In the genomic region with DNA sequence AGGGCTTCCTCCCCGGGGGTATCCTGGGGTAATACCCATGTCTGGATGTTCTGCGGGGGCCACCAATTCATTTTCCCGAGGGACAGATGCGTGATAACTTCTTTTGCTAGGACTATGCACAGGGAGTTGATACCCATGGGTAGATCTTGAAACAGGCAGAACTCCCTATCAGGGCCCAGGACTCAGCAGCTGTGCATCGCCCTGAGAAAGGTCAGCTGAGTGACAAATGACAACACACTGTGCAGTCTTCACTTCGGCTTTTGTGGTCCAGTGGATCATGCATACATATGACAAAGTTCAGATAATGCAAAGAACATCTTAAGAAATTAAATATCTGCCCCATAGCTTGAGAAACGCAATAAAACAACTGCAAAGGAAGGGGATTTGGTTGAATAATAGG, we compare ENCODE assay signal across 15 mouse cellular contexts.
"Had no signal": no experiment of that assay in that cellular context is flagged by ENCODE, and none has a peak within 500 bp of the region (broad histone marks: within the 10 kb centered on the region; RNA-seq: fewer than 3 reads in every experiment).

No protein-coding gene starts in this region.

- H3K4me3 ChIP-seq: midbrain, embryonic 10.5 days; midbrain, embryonic 12.5 days; neural tube, embryonic 13.5 days; neural tube, embryonic 15.5 days had no signal

- H3K9ac ChIP-seq: lung, embryonic 14.5 days; midbrain, embryonic 12.5 days; neural tube, embryonic 13.5 days; neural tube, embryonic 15.5 days had no signal

- H3K36me3 ChIP-seq: midbrain, embryonic 10.5 days; midbrain, embryonic 12.5 days; neural tube, embryonic 13.5 days; neural tube, embryonic 15.5 days had no signal

- DNase-seq: lung, adult 18-20 months; lung, embryonic 14.5 days; lung, postnatal 10 days; midbrain, embryonic 14.5 days; right cerebral cortex, adult 18-20 months; right cerebral cortex, postnatal 25 days; right cerebral cortex, postnatal 4 days; spleen, adult 18-20 months; thymus, adult 18-20 months; thymus, postnatal 14 days; thymus, postnatal 4 days had no signal

- H3K27ac ChIP-seq: midbrain, embryonic 12.5 days; neural tube, embryonic 13.5 days; neural tube, embryonic 15.5 days had no signal

- H3K27me3 ChIP-seq: neural tube, embryonic 13.5 days; neural tube, embryonic 15.5 days had no signal

- H3K4me2 ChIP-seq: lung, embryonic 14.5 days; midbrain, embryonic 12.5 days; neural tube, embryonic 13.5 days; neural tube, embryonic 15.5 days had no signal

- H3K9me3 ChIP-seq: midbrain, embryonic 10.5 days; midbrain, embryonic 12.5 days; neural tube, embryonic 13.5 days; neural tube, embryonic 15.5 days had no signal
